ENCODE assay signal across 21 mouse cellular contexts in genomic region chr11:10276224-10276623, GRCm38 (mm10).
DNase-seq lines count a peak whose midpoint lies in the region; ATAC-seq and TF ChIP-seq lines count a peak whose summit lies in the region.
"Had no signal": no experiment of that assay in that cellular context is flagged by ENCODE, and none has a peak within 500 bp of the region (broad histone marks: within the 10 kb centered on the region; RNA-seq: fewer than 3 reads in every experiment).

No protein-coding gene starts in this region.

- no peaks in the 10 kb centered on the region for H3K4me1 ChIP-seq in heart, embryonic 16.5 days (ENCODE audit: control insufficient read depth, insufficient read depth, low read length)
- no peaks in the 10 kb centered on the region for H3K4me1 ChIP-seq in heart, embryonic 10.5 days
- H3K4me1 ChIP-seq in thymus, adult 2 months (replicated peaks; ENCODE audit: control insufficient read depth, insufficient read depth, low read length) = peaks cover 5% of the 10 kb centered on the region
- no peaks in the 10 kb centered on the region for H3K4me1 ChIP-seq in intestine, embryonic 15.5 days (replicated peaks)
- H3K4me1 ChIP-seq: midbrain, embryonic 12.5 days; neural tube, embryonic 15.5 days had no signal

- no peaks in the 10 kb centered on the region for H3K27me3 ChIP-seq in heart, embryonic 16.5 days (ENCODE audit: control insufficient read depth, insufficient read depth, low read length)
- H3K27me3 ChIP-seq in heart, embryonic 10.5 days (ENCODE audit: insufficient read depth, poor library complexity, severe bottlenecking) = no peaks in the 10 kb centered on the region
- no peaks in the 10 kb centered on the region for H3K27me3 ChIP-seq in thymus, adult 2 months (ENCODE audit: control insufficient read depth, insufficient read depth, low read length)
- H3K27me3 ChIP-seq in intestine, embryonic 15.5 days (replicated peaks) = no peaks in the 10 kb centered on the region
- H3K27me3 ChIP-seq: midbrain, embryonic 12.5 days; neural tube, embryonic 15.5 days had no signal

- no peaks in the 10 kb centered on the region for H3K36me3 ChIP-seq in heart, embryonic 16.5 days (ENCODE audit: control insufficient read depth, insufficient read depth)
- H3K36me3 ChIP-seq in heart, embryonic 10.5 days = no peaks in the 10 kb centered on the region
- H3K36me3 ChIP-seq in thymus, adult 2 months (ENCODE audit: control insufficient read depth, insufficient read depth, low read length) = no peaks in the 10 kb centered on the region
- H3K36me3 ChIP-seq in intestine, embryonic 15.5 days = no peaks in the 10 kb centered on the region
- H3K36me3 ChIP-seq: midbrain, embryonic 12.5 days; neural tube, embryonic 15.5 days had no signal

- no peak overlapping the region for H3K27ac ChIP-seq in heart, embryonic 16.5 days (ENCODE audit: low read length)
- H3K27ac ChIP-seq in heart, embryonic 10.5 days = no peak overlapping the region
- H3K27ac ChIP-seq in thymus, adult 2 months (ENCODE audit: control insufficient read depth, insufficient read depth, low read length) = no peak overlapping the region
- no peak overlapping the region for H3K27ac ChIP-seq in intestine, embryonic 15.5 days
- H3K27ac ChIP-seq: hindbrain, embryonic 14.5 days; left cerebral cortex, adult 2 months; liver, embryonic 14.5 days; midbrain, embryonic 12.5 days; neural tube, embryonic 15.5 days had no signal

- peak; percentile 37; the same call in 1 of the 2 replicates for ATAC-seq in heart, embryonic 16.5 days (replicated peaks; ENCODE audit: extremely low read depth, insufficient read depth, low FRiP score)
- ATAC-seq in megakaryocyte, adult 5-6 weeks (ENCODE audit: poor library complexity, severe bottlenecking) = peak; percentile 93
- ATAC-seq in intestine, embryonic 15.5 days = no peak
- ATAC-seq: forebrain, embryonic 14.5 days had no signal

- WGBS in heart, embryonic 16.5 days = 67% methylated on average over 4 of the region's 4 CpGs
- 80% methylated on average over 4 of the region's 4 CpGs for WGBS in heart, embryonic 10.5 days
- 5% methylated on average over 4 of the region's 4 CpGs for WGBS in thymus, adult 2 months
- 76% methylated on average over 4 of the region's 4 CpGs for WGBS in intestine, embryonic 15.5 days

- TF ChIP-seq CTCF in thymus, adult 2 months (IDR thresholded peaks at IDR 0.05; ENCODE audit: borderline replicate concordance, control insufficient read depth, extremely low read depth, insufficient read depth, low read length, poor library complexity) = no peak

- no peak for DNase-seq in heart, embryonic 10.5 days (ENCODE audit: low spot score)
- peak; percentile 64 for DNase-seq in thymus, adult 2 months
- no peak for DNase-seq in testis, postnatal 10 days (ENCODE audit: low spot score)
- DNase-seq in cerebellum, postnatal 4 days (ENCODE audit: low spot score in 2 of 2) = no peak
- DNase-seq in embryo, embryonic 10.5 days (ENCODE audit: low spot score) = no peak
- DNase-seq: cerebellum, postnatal 14 days; heart, adult 18-20 months; heart, postnatal 10 days; kidney, adult 11 months; kidney, postnatal 14 days; right cerebral cortex, postnatal 4 days had no signal

- H3K4me2 ChIP-seq in heart, embryonic 16.5 days (ENCODE audit: low read depth, low read length) = no peak overlapping the region
- no peak overlapping the region for H3K4me2 ChIP-seq in intestine, embryonic 15.5 days (replicated peaks)
- H3K4me2 ChIP-seq: hindbrain, embryonic 14.5 days; midbrain, embryonic 12.5 days; neural tube, embryonic 15.5 days had no signal

- no peaks in the 10 kb centered on the region for H3K9me3 ChIP-seq in heart, embryonic 16.5 days (replicated peaks; ENCODE audit: control insufficient read depth, low read length)
- H3K9me3 ChIP-seq in heart, embryonic 10.5 days = no peaks in the 10 kb centered on the region
- no peaks in the 10 kb centered on the region for H3K9me3 ChIP-seq in intestine, embryonic 15.5 days
- H3K9me3 ChIP-seq: midbrain, embryonic 12.5 days; neural tube, embryonic 15.5 days had no signal

- TF ChIP-seq POLR2A in thymus, adult 2 months (IDR thresholded peaks at IDR 0.05; ENCODE audit: control insufficient read depth, extremely low read depth, insufficient read depth, low read length, poor library complexity) = no peak

- H3K9ac ChIP-seq in heart, embryonic 16.5 days (ENCODE audit: low read length) = no peak overlapping the region
- no peak overlapping the region for H3K9ac ChIP-seq in intestine, embryonic 15.5 days
- H3K9ac ChIP-seq: hindbrain, embryonic 14.5 days; liver, embryonic 14.5 days; midbrain, embryonic 12.5 days; neural tube, embryonic 15.5 days had no signal

- no peak overlapping the region for H3K4me3 ChIP-seq in heart, embryonic 16.5 days (ENCODE audit: low read length)
- no peak overlapping the region for H3K4me3 ChIP-seq in heart, embryonic 10.5 days
- H3K4me3 ChIP-seq in thymus, adult 2 months (ENCODE audit: control insufficient read depth, insufficient read depth, low read length) = no peak overlapping the region
- no peak overlapping the region for H3K4me3 ChIP-seq in intestine, embryonic 15.5 days (replicated peaks)
- H3K4me3 ChIP-seq: erythroblast, embryonic 14.5 days; left cerebral cortex, adult 2 months; midbrain, embryonic 12.5 days; neural tube, embryonic 15.5 days had no signal
